Mouse (Mus musculus): ENCODE data around the gene Scyl3.

The Scyl3 gene

DNA sequence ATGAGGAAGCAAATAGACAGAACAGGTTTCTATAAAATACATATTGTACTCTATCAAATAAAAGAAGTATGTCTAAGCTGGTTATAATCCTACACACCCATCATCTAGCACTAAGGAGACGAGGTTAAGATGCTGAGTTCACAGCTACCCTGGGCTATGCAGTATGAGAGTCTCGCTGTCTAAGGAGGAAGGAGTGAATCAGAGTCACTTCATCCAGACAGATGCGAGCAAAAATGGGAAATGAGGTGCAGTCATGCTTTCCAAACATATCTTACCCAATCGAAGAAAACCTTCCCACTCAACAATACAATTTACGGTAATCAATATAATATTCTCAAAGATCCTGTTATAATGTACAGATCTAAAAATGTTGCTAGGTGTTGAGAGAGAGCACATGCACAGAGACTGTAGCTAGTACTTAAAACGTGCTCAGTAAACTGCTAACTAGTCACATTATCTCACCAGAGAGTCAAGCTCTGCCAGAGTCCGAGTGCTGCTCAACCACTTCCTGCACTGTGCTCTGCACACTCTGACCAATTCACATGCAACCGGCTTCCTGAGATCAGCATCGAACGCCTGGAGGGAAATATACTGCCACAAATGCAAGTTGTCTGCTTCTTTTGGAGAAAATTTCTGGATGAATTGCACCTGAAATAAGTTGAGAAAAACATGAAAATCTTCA is 35.2 kb downstream of the Scyl3 start:
- no peak for DNase-seq

DNA sequence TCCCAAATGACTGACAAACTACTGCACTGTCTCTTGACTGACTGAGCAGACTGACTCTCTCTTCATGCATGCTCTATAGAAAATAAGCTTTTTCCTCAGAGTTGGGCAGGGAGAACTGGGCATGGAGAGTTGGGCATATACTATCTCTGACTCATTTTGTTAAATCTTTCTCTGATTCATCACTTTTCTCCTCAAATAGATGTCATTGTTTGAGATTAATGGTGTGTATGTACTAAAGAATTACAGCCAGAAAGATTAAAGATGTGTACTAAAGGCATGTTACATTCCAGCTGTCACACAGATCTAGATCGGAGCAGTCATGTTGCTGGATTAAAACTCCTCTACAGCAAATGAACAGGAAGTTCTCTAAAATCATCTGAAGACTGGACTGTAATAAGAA is 45.6 kb downstream of the Scyl3 start:
- DNase-seq = no peak

DNA sequence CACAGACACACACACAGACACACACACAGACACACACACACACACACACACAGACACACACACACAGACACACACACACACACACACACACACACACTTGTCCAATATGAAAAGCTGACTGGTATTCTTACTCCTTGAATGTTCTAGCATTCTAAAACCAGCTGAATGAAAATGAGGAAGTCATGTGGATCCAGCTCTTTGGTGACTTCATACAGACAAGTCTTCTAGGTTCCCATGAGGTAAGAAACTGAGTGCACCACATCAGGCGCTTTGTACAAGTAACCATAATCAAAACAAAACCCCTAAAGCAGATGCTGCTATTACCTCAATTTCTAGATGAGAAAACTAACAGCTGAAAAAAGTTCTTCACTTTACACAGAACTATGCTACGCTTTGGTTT is 46.2 kb downstream of the Scyl3 start:
- no peak for DNase-seq

DNA sequence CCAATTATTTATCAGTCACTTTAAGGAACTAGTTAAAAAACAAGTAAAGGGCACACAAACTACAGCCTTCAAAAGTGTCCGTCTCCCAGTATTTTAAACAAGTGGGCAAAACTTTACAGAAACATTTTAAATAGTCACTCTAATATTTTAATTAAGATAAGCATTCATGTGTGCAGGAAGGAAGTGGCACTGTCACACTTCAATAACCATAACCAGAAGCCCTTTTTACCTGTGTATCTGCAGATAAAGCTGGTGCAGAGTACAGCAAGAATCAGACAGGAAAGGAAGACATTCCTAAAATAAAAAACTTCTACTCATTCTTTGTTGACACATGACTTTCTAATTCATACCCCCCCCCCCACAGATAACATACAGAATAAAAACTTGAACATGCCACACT is 47.6 kb downstream of the Scyl3 start:
- DNase-seq = no peak

DNA sequence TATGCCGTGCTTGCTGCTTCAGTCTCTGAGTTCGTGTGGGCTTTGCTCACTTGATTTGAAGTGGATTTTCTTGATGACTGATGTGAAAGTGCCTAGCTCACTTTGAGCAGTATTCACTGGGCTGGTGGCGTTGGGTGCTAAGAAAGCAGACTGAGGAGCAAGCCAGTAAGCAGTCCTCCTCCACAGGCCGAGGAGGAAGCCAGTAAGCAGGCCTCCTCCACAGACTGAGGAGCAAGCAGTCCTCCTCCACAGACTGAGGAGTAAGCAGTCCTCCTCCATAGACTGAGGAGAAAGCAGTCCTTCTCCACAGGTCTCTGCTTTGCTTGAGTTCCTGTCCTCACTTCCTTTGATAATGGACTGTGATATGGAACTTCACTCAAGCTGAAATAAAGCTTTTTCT is 63.5 kb downstream of the Scyl3 start:
- no peak for DNase-seq

DNA sequence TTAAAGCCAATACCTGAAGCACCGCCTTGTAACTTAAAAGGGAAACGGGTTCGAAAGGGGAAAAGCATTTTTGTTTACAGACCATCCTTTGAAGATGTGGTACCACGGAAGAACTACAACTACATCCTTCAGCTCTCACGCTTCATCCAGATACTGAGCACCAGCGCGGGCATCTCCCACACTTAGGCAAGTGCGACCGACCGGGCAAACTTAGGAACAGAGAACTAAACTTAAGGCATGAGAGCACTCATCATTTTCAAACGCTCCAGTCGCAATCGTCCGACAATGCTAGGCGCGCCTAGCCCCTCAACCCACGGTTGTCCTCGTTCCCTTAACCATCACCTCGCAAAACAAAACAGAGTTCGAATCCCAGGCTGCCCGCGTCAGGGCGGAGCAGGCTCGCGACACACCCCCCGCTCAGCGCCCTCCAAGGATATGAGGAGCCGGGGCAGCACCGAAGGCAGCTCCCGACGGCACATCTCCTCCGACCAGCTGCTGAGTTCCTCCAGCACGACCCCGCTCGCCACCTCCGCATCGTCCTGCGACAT is 65.3 kb downstream of the Scyl3 start:
- no peak for DNase-seq

DNA sequence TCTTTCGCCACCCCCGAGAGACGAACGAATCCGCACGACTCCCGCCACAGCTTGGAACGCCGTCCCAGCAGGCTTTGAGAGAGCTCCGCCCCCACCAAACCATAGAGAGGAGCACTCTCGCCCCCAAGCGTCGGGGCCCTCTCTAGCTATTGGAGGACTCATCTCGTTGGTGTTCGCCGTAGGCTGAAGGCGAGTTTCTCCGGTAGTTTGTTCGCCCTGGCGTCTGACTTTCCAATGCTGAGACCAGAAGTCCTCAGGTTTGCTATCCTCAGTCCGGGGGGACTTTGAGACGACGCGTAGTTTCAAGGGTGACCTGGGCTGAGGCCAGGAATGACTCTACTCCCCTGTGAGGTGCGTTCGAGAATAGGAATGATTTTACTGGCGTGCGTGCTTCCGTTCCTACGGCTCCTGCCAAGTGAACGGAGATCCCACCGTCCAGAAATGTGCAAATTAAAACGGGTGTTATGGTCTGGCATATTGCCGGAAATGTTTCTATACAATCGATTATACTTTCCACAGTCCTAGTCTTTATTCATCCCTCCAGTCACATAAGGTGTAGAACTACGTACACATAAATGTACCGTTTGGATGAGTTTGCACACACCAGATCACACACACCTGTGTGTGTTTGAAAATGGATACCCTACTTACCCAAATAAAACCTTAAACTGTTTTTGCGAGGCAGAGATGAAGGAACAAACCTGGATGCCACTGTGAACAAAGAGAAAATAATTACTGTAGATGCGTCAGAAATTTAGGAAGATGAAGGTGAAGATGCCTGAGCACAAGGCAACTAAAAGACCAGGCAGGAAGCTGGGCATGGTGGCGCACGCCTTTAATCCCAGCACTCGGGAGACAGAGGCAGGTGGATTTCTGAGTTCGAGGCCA is 66.1 kb downstream of the Scyl3 start, which contains the start of the genes BC055324 and Mettl18:
BC055324 (minus strand) TSS at position 76 of the 888 bp plus-strand sequence.
Mettl18 (plus strand) TSS at position 169 of the 888 bp plus-strand sequence.
- DNase-seq = peak; percentile 89 to 93

DNA sequence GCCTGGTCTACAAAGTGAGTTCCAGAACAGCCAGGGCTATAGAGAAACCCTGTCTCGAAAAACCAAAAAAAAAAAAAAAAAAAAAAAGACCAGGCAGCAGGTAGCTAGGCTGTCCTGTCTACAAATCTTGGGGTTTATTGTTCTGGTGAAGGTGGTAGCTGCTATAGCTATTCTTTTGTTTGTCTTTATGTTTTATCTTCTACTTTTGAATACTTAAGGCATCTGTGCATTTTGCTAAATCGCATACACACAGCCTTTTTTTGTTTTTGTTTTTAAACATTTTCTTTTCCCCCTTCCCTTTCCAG is 66.7 kb downstream of the Scyl3 start:
- DNase-seq = no peak

DNA sequence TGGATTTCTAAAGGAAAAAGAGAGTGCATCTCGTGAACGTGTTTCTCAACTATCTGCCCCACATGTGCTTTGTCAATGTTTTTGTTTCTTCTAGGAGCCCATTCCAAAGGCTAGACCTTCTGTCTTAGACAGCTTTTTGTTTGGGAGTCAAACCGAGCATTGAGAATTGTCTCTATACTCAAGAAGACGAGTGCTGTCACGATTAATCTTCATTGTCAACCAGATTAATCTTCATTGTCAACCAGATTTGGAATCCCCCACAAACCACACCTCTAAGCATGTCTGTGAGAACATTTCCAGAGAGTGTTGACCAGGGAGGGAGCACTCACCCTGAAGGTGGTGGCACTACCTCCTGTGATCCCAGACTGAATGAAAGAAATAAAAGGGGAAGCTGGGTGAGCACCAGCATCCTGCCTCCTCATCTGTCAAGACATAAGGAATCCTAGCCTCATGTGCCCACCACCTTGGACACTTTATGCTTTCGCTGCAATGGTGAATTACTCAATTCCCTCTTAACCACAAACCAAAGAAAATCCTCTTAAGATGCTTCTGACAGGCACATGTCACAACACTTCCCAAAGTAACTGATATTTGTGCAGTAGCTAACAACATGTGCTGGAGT is 73.0 kb downstream of the Scyl3 start:
- DNase-seq = no peak

DNA sequence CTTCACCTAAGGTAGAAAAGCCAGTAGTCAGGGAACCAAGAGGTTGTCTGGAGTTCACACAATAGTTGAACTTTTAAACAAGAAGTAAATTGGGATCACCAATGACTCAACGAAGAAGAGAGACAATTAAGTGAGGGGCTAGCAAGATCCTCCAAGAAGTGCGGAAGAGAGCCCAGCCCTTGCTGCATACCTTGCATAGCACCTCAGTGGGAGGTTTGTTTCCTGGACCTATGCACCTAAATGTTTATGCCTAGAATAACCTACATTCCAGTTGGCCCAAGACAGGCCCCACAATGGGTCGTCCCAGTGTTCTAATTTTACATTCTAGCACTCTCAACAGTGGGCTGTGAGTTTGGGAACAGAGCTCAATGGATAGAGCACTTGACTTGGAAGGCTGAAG is 75.4 kb downstream of the Scyl3 start:
- no peak for DNase-seq
